Comparison of ENCODE assay signal across 8 mouse cellular contexts in the genomic region with DNA sequence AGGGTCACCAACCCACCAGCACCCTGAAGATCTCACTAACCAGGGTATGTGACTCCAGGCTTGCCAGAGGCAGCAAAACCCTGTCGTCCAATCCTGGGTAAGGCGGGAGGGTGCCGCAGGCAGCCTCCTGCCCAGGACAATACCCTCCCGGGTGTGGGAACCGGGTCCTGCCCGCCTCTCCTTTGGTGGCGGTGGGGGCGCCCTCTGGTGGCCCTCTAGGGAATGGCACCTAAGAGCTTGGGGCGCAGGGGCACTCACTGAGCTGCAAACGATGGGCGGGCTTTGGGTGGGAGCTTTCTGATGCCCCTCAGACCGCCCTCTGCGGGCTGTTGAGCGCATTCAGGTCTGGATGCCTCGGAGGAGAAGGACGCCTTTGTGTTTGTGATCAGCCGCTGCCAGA. TPM values are rescaled to one million over a fixed set of nuclear protein-coding genes. Genes with fewer than 3 reads are reported as not detected.
DNase-seq lines count a peak whose midpoint lies in the region; ATAC-seq lines count a peak whose summit lies in the region.

No protein-coding gene starts in this region.

- DNase-seq in NIH3T3 (ENCODE audit: low read depth) = peak; percentile 68
- peak; percentile 90 to 95 for DNase-seq in cerebellum, adult 18-20 months
- peak; percentile 94 to 96 for DNase-seq in layer of hippocampus, postnatal 10 days (ENCODE audit: low spot score in 2 of 2)
- peak; percentile 91 for DNase-seq in lung, postnatal 10 days
- peak; percentile 94 for DNase-seq in retina, embryonic 14.5 days (ENCODE audit: low spot score)
- DNase-seq in thymus, postnatal 36 days = peak; percentile 90 to 91

- H3K4me2 ChIP-seq in forebrain, embryonic 16.5 days (ENCODE audit: low read length) = peak overlapping the region; percentile 88

- 0% methylated on average over 17 of the region's 17 CpGs for WGBS in forebrain, embryonic 16.5 days

- H3K27ac ChIP-seq in forebrain, embryonic 16.5 days (ENCODE audit: low read length) = peak overlapping the region; percentile 64

- ATAC-seq in forebrain, embryonic 16.5 days = peak; percentile 57
- ATAC-seq in hematopoietic stem cell, adult 5-6 weeks (replicated peaks in 1 of 2; ENCODE audit: insufficient read depth in 1 of 2, low FRiP score in 2 of 2, low TSS enrichment in 1 of 2, low read depth in 1 of 2, poor library complexity in 2 of 2, severe bottlenecking in 2 of 2) = peak; percentile 69 to 76

- H3K9me3 ChIP-seq in forebrain, embryonic 16.5 days (ENCODE audit: control insufficient read depth, low read length) = no peaks in the 10 kb centered on the region

- peaks cover 41% of the 10 kb centered on the region for H3K4me1 ChIP-seq in forebrain, embryonic 16.5 days (replicated peaks; ENCODE audit: control insufficient read depth, insufficient read depth, low read length)

- peak overlapping the region; percentile 86 for H3K4me3 ChIP-seq in forebrain, embryonic 16.5 days (replicated peaks; ENCODE audit: low read length)

- no peaks in the 10 kb centered on the region for H3K36me3 ChIP-seq in forebrain, embryonic 16.5 days (ENCODE audit: control insufficient read depth, insufficient read depth)

- peak overlapping the region; percentile 89 for H3K9ac ChIP-seq in forebrain, embryonic 16.5 days (replicated peaks; ENCODE audit: low read depth, low read length)

- H3K27me3 ChIP-seq in forebrain, embryonic 16.5 days (replicated peaks; ENCODE audit: control insufficient read depth, insufficient read depth, low read length) = peaks cover 3% of the 10 kb centered on the region; the same call in 1 of the 2 replicates

RNA-seq across cellular contexts. Expression of a gene that starts 2.0 kb away (rescaled TPM):
- polyA plus RNA-seq in forebrain, embryonic 16.5 days (2015; fragmentation: Nextera tagmentation; extraction: Ambion mirVana) = 17.7 and 20.2 TPM in 2 replicates
- 0.20 and 0.25 TPM in 2 replicates for total RNA-seq in hematopoietic stem cell, adult 5-6 weeks (2017)
- total RNA-seq in layer of hippocampus, postnatal 10 days (2021) = 10 to 100 TPM; 53.0 to 56.7 TPM

Comparison
In these comparisons a context has a peak if more than half of its experiments do, and no peak if none do; other contexts are left out.
1. Peak in every context shown above with its lines: DNase-seq, ATAC-seq, H3K4me3 ChIP-seq and H3K27ac ChIP-seq.
2. RNA of a gene that starts 2.0 kb away (total RNA-seq): 53.0 to 56.7 TPM in layer of hippocampus, postnatal 10 days; 0.20 to 0.25 TPM in hematopoietic stem cell, adult 5-6 weeks; every median in the first group is over 10 times any median in the second.